Mouse (Mus musculus) liver, embryonic 16.5 days (tissue): Measurements from ENCODE around the gene Grik4. TPM values are rescaled to one million over a fixed set of nuclear protein-coding genes. Genes with fewer than 3 reads are reported as not detected.

ENCODE experiments used
- ATAC-seq: fragments of 200-750 bp; cut with Nextera tagmentation; 2 replicates; pipeline ENCODE4 v1.8.0; 2017; ENCODE audit warnings: low read depth, mild to moderate bottlenecking, moderate number of reproducible peaks, moderate library complexity
- H3K27ac ChIP-seq: fragments of 300-500 bp; sonication (generic); 2 replicates; pipeline ENCODE4 v1.5.1; 2014; ENCODE audit warnings: mild to moderate bottlenecking, low read length
- H3K27me3 ChIP-seq: fragments of 300-500 bp; sonication (generic); 2 replicates; pipeline ENCODE4 v1.6.1; 2014; ENCODE audit warnings: low read depth, low read length, mixed read lengths; ENCODE audit not compliant: control insufficient read depth, insufficient read depth
- H3K36me3 ChIP-seq: fragments of 300-500 bp; sonication (generic); 2 replicates; pipeline ENCODE4 v1.6.1; 2014; ENCODE audit warnings: mild to moderate bottlenecking; ENCODE audit not compliant: control insufficient read depth, insufficient read depth
- H3K4me1 ChIP-seq: fragments of 300-500 bp; sonication (generic); 2 replicates; pipeline ENCODE4 v1.6.1; 2014; ENCODE audit warnings: low read depth, low read length, mixed read lengths; ENCODE audit not compliant: control insufficient read depth
- H3K4me2 ChIP-seq: fragments of 300-500 bp; sonication (generic); 2 replicates; pipeline ENCODE4 v1.6.1; 2014; ENCODE audit warnings: low read depth, low read length, mixed read lengths
- H3K4me3 ChIP-seq: fragments of 300-500 bp; sonication (generic); 2 replicates; pipeline ENCODE4 v1.5.1; 2014; ENCODE audit warnings: low read depth, mild to moderate bottlenecking, low read length
- H3K9ac ChIP-seq: fragments of 300-500 bp; sonication (generic); 2 replicates; pipeline ENCODE4 v1.6.1; 2014; ENCODE audit warnings: low read depth, low read length
- H3K9me3 ChIP-seq: fragments of 300-500 bp; sonication (generic); replicated peaks from 2 replicates; pipeline ENCODE4 v1.6.1; 2016; ENCODE audit warnings: low read length; ENCODE audit not compliant: control insufficient read depth
- WGBS: fragments of 180-500 bp; shearing (Covaris S2); extraction: QIAGEN DNeasy Blood & Tissue Kit; methylation state at CpG from one replicate; pipeline ENCODE4 v1.1.7; 2014; ENCODE audit not compliant: insufficient replicate concordance; 5-methylcytosine and 5-hydroxymethylcytosine counted together
- polyA plus RNA-seq: library from polyadenylated mRNA; unstranded; fragments of >200 nt; fragmentation: Nextera tagmentation; extraction: Ambion mirVana; gene quantifications from 2 replicates; pipeline ENCODE4 v1.2.1, GENCODE M21; 2015

The Grik4 gene
- polyA plus RNA-seq, 1 experiment from 2014 or later = 0.24 TPM

GRCm38 (mm10) chr9:42721146-42721545, 223.1 kb downstream of the Grik4 start:
- Histone ChIP-seq H3K27me3 (no peaks in the 10 kb centered on the region), H3K36me3 (no peaks in the 10 kb centered on the region), H3K4me2 (no peak overlapping the region), H3K9me3 (no peaks in the 10 kb centered on the region), H3K27ac (no peak overlapping the region), H3K4me3 (no peak overlapping the region), H3K9ac (no peak overlapping the region), H3K4me1 (no peaks in the 10 kb centered on the region)
- 64% methylated on average over 4 of the region's 4 CpGs for WGBS
- ATAC-seq = no peak

GRCm38 (mm10) chr9:42713912-42714311, 230.4 kb downstream of the Grik4 start:
- no peak overlapping the region for H3K4me2 ChIP-seq
- no peak overlapping the region for H3K4me3 ChIP-seq
- H3K36me3 ChIP-seq = no peaks in the 10 kb centered on the region
- no peaks in the 10 kb centered on the region for H3K4me1 ChIP-seq
- H3K27ac ChIP-seq = no peak overlapping the region
- peak; percentile 59; the same call in 1 of the 2 replicates for ATAC-seq
- H3K27me3 ChIP-seq = no peaks in the 10 kb centered on the region
- 59% methylated on average over 8 of the region's 8 CpGs for WGBS
- no peaks in the 10 kb centered on the region for H3K9me3 ChIP-seq
- no peak overlapping the region for H3K9ac ChIP-seq

- Histone ChIP-seq H3K4me3 (no peak overlapping the region), H3K27me3 (no peaks in the 10 kb centered on the region), H3K9me3 (no peaks in the 10 kb centered on the region), H3K27ac (no peak overlapping the region), H3K9ac (no peak overlapping the region), H3K36me3 (no peaks in the 10 kb centered on the region), H3K4me1 (no peaks in the 10 kb centered on the region), H3K4me2 (no peak overlapping the region)
- 55% methylated on average over 7 of the region's 7 CpGs for WGBS
- no peak for ATAC-seq
These were observed 238.4 kb downstream of the Grik4 start for GRCm38 (mm10) chr9:42705848-42706247.

- WGBS = 28% methylated on average over 8 of the region's 8 CpGs
- Histone ChIP-seq H3K36me3 (no peaks in the 10 kb centered on the region), H3K4me2 (no peak overlapping the region), H3K27me3 (no peaks in the 10 kb centered on the region), H3K9ac (no peak overlapping the region), H3K9me3 (no peaks in the 10 kb centered on the region), H3K27ac (no peak overlapping the region), H3K4me3 (no peak overlapping the region), H3K4me1 (no peaks in the 10 kb centered on the region)
- no peak for ATAC-seq
These were observed 241.0 kb downstream of the Grik4 start for GRCm38 (mm10) chr9:42703191-42703854.

GRCm38 (mm10) chr9:42702231-42703132, 241.8 kb downstream of the Grik4 start:
- no peak overlapping the region for H3K27ac ChIP-seq
- WGBS = 70% methylated on average over 11 of the region's 11 CpGs
- H3K36me3 ChIP-seq = no peaks in the 10 kb centered on the region
- H3K4me3 ChIP-seq = no peak overlapping the region
- ATAC-seq = no peak
- no peaks in the 10 kb centered on the region for H3K9me3 ChIP-seq
- no peak overlapping the region for H3K9ac ChIP-seq
- H3K27me3 ChIP-seq = no peaks in the 10 kb centered on the region
- H3K4me2 ChIP-seq = no peak overlapping the region
- no peaks in the 10 kb centered on the region for H3K4me1 ChIP-seq

GRCm38 (mm10) chr9:42701729-42702128, 242.6 kb downstream of the Grik4 start:
- H3K27me3 ChIP-seq = no peaks in the 10 kb centered on the region
- H3K4me2 ChIP-seq = no peak overlapping the region
- no peaks in the 10 kb centered on the region for H3K9me3 ChIP-seq
- no peak overlapping the region for H3K4me3 ChIP-seq
- WGBS = 58% methylated on average over 5 of the region's 5 CpGs
- no peaks in the 10 kb centered on the region for H3K36me3 ChIP-seq
- H3K27ac ChIP-seq = no peak overlapping the region
- ATAC-seq = no peak
- no peak overlapping the region for H3K9ac ChIP-seq
- H3K4me1 ChIP-seq = no peaks in the 10 kb centered on the region

- Histone ChIP-seq H3K9me3 (no peaks in the 10 kb centered on the region; the same call in 1 of the 2 replicates), H3K4me2 (no peak overlapping the region), H3K9ac (no peak overlapping the region), H3K4me3 (no peak overlapping the region), H3K4me1 (no peaks in the 10 kb centered on the region), H3K36me3 (no peaks in the 10 kb centered on the region), H3K27ac (no peak overlapping the region), H3K27me3 (no peaks in the 10 kb centered on the region)
- no peak for ATAC-seq
- WGBS = 65% methylated on average over 8 of the region's 8 CpGs
These were observed 251.3 kb downstream of the Grik4 start for GRCm38 (mm10) chr9:42693024-42693423.

GRCm38 (mm10) chr9:42688143-42688542, 256.1 kb downstream of the Grik4 start:
- Histone ChIP-seq H3K9me3 (no peaks in the 10 kb centered on the region), H3K4me1 (no peaks in the 10 kb centered on the region), H3K4me3 (no peak overlapping the region), H3K4me2 (no peak overlapping the region), H3K9ac (no peak overlapping the region), H3K36me3 (no peaks in the 10 kb centered on the region), H3K27ac (no peak overlapping the region), H3K27me3 (no peaks in the 10 kb centered on the region)
- 33% methylated on average over 4 of the region's 4 CpGs for WGBS
- no peak for ATAC-seq

- Histone ChIP-seq H3K9ac (no peak overlapping the region), H3K4me2 (no peak overlapping the region), H3K4me3 (no peak overlapping the region), H3K4me1 (no peaks in the 10 kb centered on the region), H3K27me3 (no peaks in the 10 kb centered on the region), H3K36me3 (no peaks in the 10 kb centered on the region), H3K9me3 (no peaks in the 10 kb centered on the region), H3K27ac (no peak overlapping the region)
- WGBS = 68% methylated on average over 5 of the region's 5 CpGs
- ATAC-seq = no peak
These were observed 258.2 kb downstream of the Grik4 start for GRCm38 (mm10) chr9:42686104-42686503.
